Mouse (Mus musculus) kidney, embryonic 15.5 days (tissue): Measurements from ENCODE around the gene Gm3233. TPM values are rescaled to one million over a fixed set of nuclear protein-coding genes. Genes with fewer than 3 reads are reported as not detected.
"Not testable (repeated sequence)": the region's sequence is repeated elsewhere in the genome, so short reads cannot be mapped to it uniquely, and the experiment has no call there.

Source experiments
- ATAC-seq: fragments of 200-750 bp; cut with Nextera tagmentation; replicated peaks from 2 replicates; pipeline ENCODE4 v1.8.0; 2017; ENCODE audit warnings: moderate TSS enrichment; ENCODE audit not compliant: low FRiP score
- H3K27ac ChIP-seq: fragments of 300-500 bp; sonication (generic); 2 replicates; pipeline ENCODE4 v1.5.1; 2015; ENCODE audit warnings: mild to moderate bottlenecking, inconsistent platforms
- H3K27me3 ChIP-seq: fragments of 300-500 bp; sonication (generic); 2 replicates; pipeline ENCODE4 v1.6.1; 2015; ENCODE audit warnings: inconsistent platforms
- H3K36me3 ChIP-seq: fragments of 300-500 bp; sonication (generic); 2 replicates; pipeline ENCODE4 v1.6.1; 2015; ENCODE audit warnings: inconsistent platforms
- H3K4me1 ChIP-seq: fragments of 300-500 bp; sonication (generic); 2 replicates; pipeline ENCODE4 v1.6.1; 2015; ENCODE audit warnings: inconsistent platforms
- H3K4me2 ChIP-seq: fragments of 300-500 bp; sonication (generic); 2 replicates; pipeline ENCODE4 v1.6.1; 2015; ENCODE audit warnings: moderate library complexity, mild to moderate bottlenecking, inconsistent platforms
- H3K4me3 ChIP-seq: fragments of 300-500 bp; sonication (generic); replicated peaks from 2 replicates; pipeline ENCODE4 v1.5.1; 2015; ENCODE audit warnings: mild to moderate bottlenecking, inconsistent platforms
- H3K9ac ChIP-seq: fragments of 300-500 bp; sonication (generic); 2 replicates; pipeline ENCODE4 v1.6.1; 2015; ENCODE audit warnings: mild to moderate bottlenecking, inconsistent platforms
- H3K9me3 ChIP-seq: fragments of 300-500 bp; sonication (generic); replicated peaks from 2 replicates; pipeline ENCODE4 v1.6.1; 2016; ENCODE audit warnings: inconsistent platforms
- WGBS: fragments of 180-500 bp; shearing (Covaris S2); methylation state at CpG from one replicate; pipeline ENCODE4 v1.1.7; 2015; ENCODE audit warnings: mixed read lengths; 5-methylcytosine and 5-hydroxymethylcytosine counted together
- polyA plus RNA-seq: library from polyadenylated mRNA; unstranded; fragments of >200 nt; fragmentation: Nextera tagmentation; extraction: Ambion mirVana; gene quantifications from 2 replicates; pipeline ENCODE4 v1.2.1, GENCODE M21; 2015

Gm3233 gene
- polyA plus RNA-seq, 1 experiment from 2014 or later = not detected

- H3K27ac ChIP-seq, H3K9ac ChIP-seq, H3K4me1 ChIP-seq, H3K36me3 ChIP-seq, H3K9me3 ChIP-seq, H3K4me2 ChIP-seq, H3K4me3 ChIP-seq, H3K27me3 ChIP-seq, ATAC-seq: not testable (repeated sequence)
- 78% methylated on average over 1 of the region's 1 CpGs for WGBS
These were observed 39.2 kb downstream of the Gm3233 start, which contains the start of gene Krtap12-1 for GRCm38 (mm10) chr10:77720299-77720698. Gene Krtap12-1, plus strand, starts transcription at chr10:77720599.

GRCm38 (mm10) chr10:77715507-77715906 lies 44.0 kb downstream of the Gm3233 start, which contains the start of gene Gm10142:
Gene Gm10142, plus strand, starts transcription at chr10:77715807.
- no peak within 1 kb of the TSS for H3K27ac ChIP-seq
- 80% methylated on average over 1 of the region's 1 CpGs for WGBS
- no peaks in the 10 kb centered on the region for H3K4me1 ChIP-seq
- H3K4me3 ChIP-seq = no peak within 1 kb of the TSS
- no peak within 1 kb of the TSS for H3K4me2 ChIP-seq
- H3K9me3 ChIP-seq = no peaks in the 10 kb centered on the region
- H3K9ac ChIP-seq = no peak within 1 kb of the TSS
- no peaks in the 10 kb centered on the region for H3K27me3 ChIP-seq
- H3K36me3 ChIP-seq = no peaks in the 10 kb centered on the region
- no peak for ATAC-seq

- Histone ChIP-seq H3K9me3 (no peaks in the 10 kb centered on the region), H3K4me2 (no peak overlapping the region), H3K9ac (no peak overlapping the region), H3K4me1 (no peaks in the 10 kb centered on the region), H3K27me3 (no peaks in the 10 kb centered on the region), H3K4me3 (no peak overlapping the region), H3K36me3 (no peaks in the 10 kb centered on the region), H3K27ac (no peak overlapping the region)
- WGBS = 55% methylated on average over 4 of the region's 4 CpGs
- ATAC-seq = no peak
These were observed 45.7 kb downstream of the Gm3233 start for GRCm38 (mm10) chr10:77713734-77714133.

- H3K36me3 ChIP-seq, ATAC-seq: not testable (repeated sequence)
These were observed 48.3 kb downstream of the Gm3233 start, which contains the start of gene Gm10024 for GRCm38 (mm10) chr10:77711157-77711556. Gene Gm10024, plus strand, starts transcription at chr10:77711457.

GRCm38 (mm10) chr10:77709831-77710230 lies 49.7 kb downstream of the Gm3233 start:
- H3K4me2 ChIP-seq = no peak overlapping the region
- WGBS = 77% methylated on average over 3 of the region's 3 CpGs
- ATAC-seq = no peak
- H3K9ac ChIP-seq = no peak overlapping the region
- H3K4me1 ChIP-seq = no peaks in the 10 kb centered on the region
- peaks cover 8% of the 10 kb centered on the region; the same call in 1 of the 2 replicates for H3K9me3 ChIP-seq
- no peaks in the 10 kb centered on the region for H3K36me3 ChIP-seq
- H3K4me3 ChIP-seq = no peak overlapping the region
- H3K27me3 ChIP-seq = no peaks in the 10 kb centered on the region
- H3K27ac ChIP-seq = no peak overlapping the region

More at GRCm38 (mm10) chr10:77711157-77711556, 48.3 kb downstream of the Gm3233 start, which contains the start of gene Gm10024:
- H3K9me3 ChIP-seq, H3K27ac ChIP-seq, H3K4me1 ChIP-seq, H3K4me2 ChIP-seq, H3K9ac ChIP-seq, H3K27me3 ChIP-seq, H3K4me3 ChIP-seq: not testable (repeated sequence)

Other genes with a start within 250 kb of the Gm3233 start
- gene Fam207a, start 243.9 kb downstream of the Gm3233 start, polyA plus RNA-seq = 34.3 and 37.2 TPM in 2 replicates
- gene Itgb2, start 229.4 kb downstream of the Gm3233 start, polyA plus RNA-seq = 2.1 and 2.3 TPM in 2 replicates
- 149 and 152 TPM in 2 replicates for gene Pttg1ip, start 178.0 kb downstream of the Gm3233 start, polyA plus RNA-seq
- 332 TPM in 2 replicates for gene Sumo3, start 153.6 kb downstream of the Gm3233 start, polyA plus RNA-seq
- 3.6 and 6.3 TPM in 2 replicates for gene Gm49325, start 153.5 kb downstream of the Gm3233 start, polyA plus RNA-seq
- gene Ube2g2, start 137.4 kb downstream of the Gm3233 start, polyA plus RNA-seq = 71.9 and 72.0 TPM in 2 replicates
- 0.50 and 0.90 TPM in 2 replicates for gene Tspear, start 73.1 kb downstream of the Gm3233 start, polyA plus RNA-seq
- not detected in 2 replicates for gene Gm19402, start 68.9 kb downstream of the Gm3233 start, polyA plus RNA-seq
- gene Gm9508, start 62.4 kb downstream of the Gm3233 start, polyA plus RNA-seq = not detected in 2 replicates
- not detected in 2 replicates for gene Gm10272, start 53.1 kb downstream of the Gm3233 start, polyA plus RNA-seq
- not detected in 2 replicates for gene Gm10024, start 48.2 kb downstream of the Gm3233 start, polyA plus RNA-seq
- not detected in 2 replicates for gene Gm10142, start 43.9 kb downstream of the Gm3233 start, polyA plus RNA-seq
- gene Krtap12-1, start 39.1 kb downstream of the Gm3233 start, polyA plus RNA-seq = not detected in 2 replicates
- not detected in 2 replicates for gene Gm10100, start 33.2 kb downstream of the Gm3233 start, polyA plus RNA-seq
- gene Gm18596, start 17.0 kb downstream of the Gm3233 start, polyA plus RNA-seq = not detected in 2 replicates
- not detected in 2 replicates for gene Gm9736, start 8.3 kb downstream of the Gm3233 start, polyA plus RNA-seq
- gene Gm3238, start 11.6 kb upstream of the Gm3233 start, polyA plus RNA-seq = not detected in 2 replicates
- not detected in 2 replicates for gene Gm7138, start 17.3 kb upstream of the Gm3233 start, polyA plus RNA-seq
- gene Gm3250, start 22.9 kb upstream of the Gm3233 start, polyA plus RNA-seq = not detected in 2 replicates
- gene Gm7137, start 28.5 kb upstream of the Gm3233 start, polyA plus RNA-seq = not detected in 2 replicates
- not detected in 2 replicates for gene Gm9639, start 35.4 kb upstream of the Gm3233 start, polyA plus RNA-seq
- gene Gm19668, start 39.5 kb upstream of the Gm3233 start, polyA plus RNA-seq = not detected in 2 replicates
- not detected in 2 replicates for gene Gm9507, start 52.2 kb upstream of the Gm3233 start, polyA plus RNA-seq
- gene Gm2696, start 55.0 kb upstream of the Gm3233 start, polyA plus RNA-seq = not detected in 2 replicates
- not detected in 2 replicates for gene Krtap10-4, start 67.4 kb upstream of the Gm3233 start, polyA plus RNA-seq
- not detected in 2 replicates for gene Krtap10-10, start 76.3 kb upstream of the Gm3233 start, polyA plus RNA-seq
- not detected in 2 replicates for gene Gm36176, start 87.1 kb upstream of the Gm3233 start, polyA plus RNA-seq
- not detected in 2 replicates for gene Gm10318, start 93.2 kb upstream of the Gm3233 start, polyA plus RNA-seq
- not detected in 2 replicates for gene Gm3285, start 102.3 kb upstream of the Gm3233 start, polyA plus RNA-seq
- 3.8 and 4.8 TPM in 2 replicates for gene Lrrc3, start 142.9 kb upstream of the Gm3233 start, polyA plus RNA-seq
- 0.32 and 0.97 TPM in 2 replicates for gene Trpm2, start 210.9 kb upstream of the Gm3233 start, polyA plus RNA-seq
- gene 1810043G02Rik, start 218.8 kb upstream of the Gm3233 start, polyA plus RNA-seq = 29.5 and 32.1 TPM in 2 replicates